Comparison of ENCODE assay signal across 27 mouse cellular contexts in genomic region chr16:94549813-94550212, GRCm38 (mm10). TPM values are rescaled to one million over a fixed set of nuclear protein-coding genes. Genes with fewer than 3 reads are reported as not detected.
A peak's percentile ranks its signal among the peaks of the same experiment; 100 is the strongest.
DNase-seq lines count a peak whose midpoint lies in the region; ATAC-seq and TF ChIP-seq lines count a peak whose summit lies in the region.
"Had no signal": no experiment of that assay in that cellular context is flagged by ENCODE, and none has a peak within 500 bp of the region (broad histone marks: within the 10 kb centered on the region; RNA-seq: fewer than 3 reads in every experiment).

No protein-coding gene starts in this region.

- no peak overlapping the region for H3K4me2 ChIP-seq in liver, postnatal 0 days (ENCODE audit: low read depth, low read length)
- H3K4me2 ChIP-seq: embryonic facial prominence, embryonic 13.5 days; embryonic facial prominence, embryonic 15.5 days; forebrain, embryonic 12.5 days had no signal

- TF ChIP-seq CTCF in ES-Bruce4 (IDR thresholded peaks at IDR 0.05; ENCODE audit: low read depth, low read length) = no peak
- TF ChIP-seq CTCF in liver, postnatal 0 days (IDR thresholded peaks at IDR 0.05; ENCODE audit: low read depth) = no peak

- no peak for TF ChIP-seq POLR2A in ES-Bruce4 (IDR thresholded peaks at IDR 0.05; ENCODE audit: insufficient read depth, low read length)

- H3K36me3 ChIP-seq in ES-Bruce4 (ENCODE audit: control insufficient read depth, insufficient read depth, low read length, poor library complexity, severe bottlenecking) = no peaks in the 10 kb centered on the region
- peaks cover 16% of the 10 kb centered on the region for H3K36me3 ChIP-seq in megakaryocyte, embryonic 14.5 days (replicated peaks; ENCODE audit: low read length)
- no peaks in the 10 kb centered on the region for H3K36me3 ChIP-seq in liver, postnatal 0 days (replicated peaks; ENCODE audit: insufficient read depth, low read length)
- H3K36me3 ChIP-seq: embryonic facial prominence, embryonic 13.5 days; embryonic facial prominence, embryonic 15.5 days; forebrain, embryonic 10.5 days; forebrain, embryonic 12.5 days; G1E had no signal

- 56% methylated on average over 10 of the region's 10 CpGs for WGBS in liver, postnatal 0 days (ENCODE audit: insufficient replicate concordance)

- no peaks in the 10 kb centered on the region for H3K27me3 ChIP-seq in ES-Bruce4 (ENCODE audit: control insufficient read depth, insufficient read depth, low read length, poor library complexity, severe bottlenecking)
- no peaks in the 10 kb centered on the region for H3K27me3 ChIP-seq in megakaryocyte, embryonic 14.5 days (replicated peaks)
- no peaks in the 10 kb centered on the region for H3K27me3 ChIP-seq in liver, postnatal 0 days (ENCODE audit: insufficient read depth, low read length)
- H3K27me3 ChIP-seq: embryonic facial prominence, embryonic 13.5 days; embryonic facial prominence, embryonic 15.5 days; forebrain, embryonic 12.5 days; Patski had no signal

- H3K4me3 ChIP-seq in ES-Bruce4 (ENCODE audit: low read depth, low read length) = no peak overlapping the region
- H3K4me3 ChIP-seq in megakaryocyte, embryonic 14.5 days (replicated peaks) = peak overlapping the region; percentile 23
- H3K4me3 ChIP-seq in liver, postnatal 0 days (ENCODE audit: low read depth, low read length) = no peak overlapping the region
- H3K4me3 ChIP-seq: embryonic facial prominence, embryonic 13.5 days; embryonic facial prominence, embryonic 15.5 days; erythroblast, embryonic 14.5 days; forebrain, embryonic 10.5 days; forebrain, embryonic 12.5 days had no signal

- peak overlapping the region; percentile 24 for H3K9ac ChIP-seq in ES-Bruce4 (ENCODE audit: low read depth, poor library complexity, severe bottlenecking)
- H3K9ac ChIP-seq in liver, postnatal 0 days (replicated peaks) = no peak overlapping the region
- H3K9ac ChIP-seq: embryonic facial prominence, embryonic 13.5 days; embryonic facial prominence, embryonic 15.5 days; forebrain, embryonic 12.5 days had no signal

- no peaks in the 10 kb centered on the region for H3K4me1 ChIP-seq in ES-Bruce4 (ENCODE audit: control insufficient read depth, insufficient read depth, low read length)
- H3K4me1 ChIP-seq in megakaryocyte, embryonic 14.5 days = peaks cover 47% of the 10 kb centered on the region
- H3K4me1 ChIP-seq in liver, postnatal 0 days (ENCODE audit: insufficient read depth) = peaks cover 5% of the 10 kb centered on the region; the same call in 1 of the 2 replicates
- H3K4me1 ChIP-seq: embryonic facial prominence, embryonic 13.5 days; embryonic facial prominence, embryonic 15.5 days; forebrain, embryonic 12.5 days had no signal

- peak; percentile 88 for ATAC-seq in granulocyte monocyte progenitor cell, adult 5-6 weeks (replicated peaks; ENCODE audit: poor library complexity, severe bottlenecking)
- 0 out of 2 replicates have a peak, but pooled peaks have one; percentile 25 for ATAC-seq in monocyte, adult 5-6 weeks (replicated peaks; ENCODE audit: insufficient number of reproducible peaks, low FRiP score, low TSS enrichment, poor library complexity, severe bottlenecking)
- no peak for ATAC-seq in megakaryocyte-erythroid progenitor cell, adult 5-6 weeks (replicated peaks; ENCODE audit: low FRiP score, low TSS enrichment, poor library complexity, severe bottlenecking)
- no peak for ATAC-seq in liver, postnatal 0 days
- ATAC-seq: activated CD4-positive, CD25-positive, alpha-beta regulatory T cell, adult 4 months; forebrain, embryonic 14.5 days; forebrain, embryonic 16.5 days; Patski had no signal

- 0 out of 2 replicates have a peak, but pooled peaks cover 4% of the 10 kb centered on the region for H3K9me3 ChIP-seq in ES-Bruce4 (replicated peaks; ENCODE audit: control insufficient read depth, insufficient read depth, low read length, poor library complexity, severe bottlenecking)
- peaks cover 11% of the 10 kb centered on the region for H3K9me3 ChIP-seq in megakaryocyte, embryonic 14.5 days
- H3K9me3 ChIP-seq in liver, postnatal 0 days (ENCODE audit: low read length) = no peaks in the 10 kb centered on the region; the same call in 1 of the 2 replicates
- H3K9me3 ChIP-seq: embryonic facial prominence, embryonic 15.5 days had no signal

- TF ChIP-seq EP300 in ES-Bruce4 (IDR thresholded peaks at IDR 0.05; ENCODE audit: insufficient read depth, low read depth, low read length) = no peak
- no peak for TF ChIP-seq EP300 in liver, postnatal 0 days (IDR thresholded peaks at IDR 0.05; ENCODE audit: low read depth)

- DNase-seq in gastrocnemius, postnatal 25 days = no peak
- no peak for DNase-seq in retina, embryonic 14.5 days (ENCODE audit: low spot score)
- no peak for DNase-seq in liver, postnatal 0 days
- DNase-seq: adrenal gland, adult 8-10 months; adrenal gland, postnatal 14 days; adrenal gland, postnatal 36 days; cerebellum, adult 11-12 months; cerebellum, adult 8-10 months; cerebellum, adult 9-11 months; cerebellum, postnatal 14 days; cerebellum, postnatal 36 days; embryo, embryonic 11 days had no signal

- H3K27ac ChIP-seq in ES-Bruce4 (ENCODE audit: insufficient read depth, low read length) = no peak overlapping the region
- H3K27ac ChIP-seq in liver, postnatal 0 days (ENCODE audit: low read depth) = no peak overlapping the region
- H3K27ac ChIP-seq: embryonic facial prominence, embryonic 13.5 days; embryonic facial prominence, embryonic 15.5 days; forebrain, embryonic 10.5 days; forebrain, embryonic 12.5 days had no signal

RNA-seq across cellular contexts. Expression of gene Dyrk1a, which starts 20.0 kb away (rescaled TPM):
- polyA plus RNA-seq in ES-Bruce4 (2011; ENCODE audit: insufficient read depth, insufficient read length, low read depth, missing spikeins) = 52.1 and 56.3 TPM in 2 replicates
- 35.6 and 60.1 TPM in 2 replicates for total RNA-seq in granulocyte monocyte progenitor cell, adult 5-6 weeks (2014; fragmentation: Nextera tagmentation)
- total RNA-seq in granulocyte monocyte progenitor cell, adult 5-6 weeks (2017) = 61.1 and 64.9 TPM in 2 replicates
- polyA plus RNA-seq in megakaryocyte, embryonic 14.5 days (2012; ENCODE audit: insufficient read depth, low replicate concordance) = 5.9 and 6.5 TPM in 2 replicates
- total RNA-seq in monocyte, adult 5-6 weeks (2017) = 87.6 to 107 TPM (median 95.1 TPM) in 3 replicates
- 39.5 and 43.9 TPM in 2 replicates for total RNA-seq in megakaryocyte-erythroid progenitor cell, adult 5-6 weeks (2014; fragmentation: Nextera tagmentation)
- 59.8 and 62.4 TPM in 2 replicates for total RNA-seq in megakaryocyte-erythroid progenitor cell, adult 5-6 weeks (2017)
- total RNA-seq in gastrocnemius, postnatal 25 days (2021) = 10 to 100 TPM; 71.9 to 72.3 TPM
- 3.7 and 3.9 TPM in 2 replicates for polyA plus RNA-seq in liver, postnatal 0 days (2015; fragmentation: Nextera tagmentation; extraction: Ambion mirVana)

RNA-seq across cellular contexts. Expression of gene Vps26c, which starts 23.2 kb away (rescaled TPM):
- 38.9 and 39.5 TPM in 2 replicates for polyA plus RNA-seq in ES-Bruce4 (2011; ENCODE audit: insufficient read depth, insufficient read length, low read depth, missing spikeins)
- 19.9 and 25.3 TPM in 2 replicates for total RNA-seq in granulocyte monocyte progenitor cell, adult 5-6 weeks (2014; fragmentation: Nextera tagmentation)
- 27.4 and 32.7 TPM in 2 replicates for total RNA-seq in granulocyte monocyte progenitor cell, adult 5-6 weeks (2017)
- 2.8 and 3.1 TPM in 2 replicates for polyA plus RNA-seq in megakaryocyte, embryonic 14.5 days (2012; ENCODE audit: insufficient read depth, low replicate concordance)
- 27.9 to 44.3 TPM (median 39.2 TPM) in 3 replicates for total RNA-seq in monocyte, adult 5-6 weeks (2017)
- 23.1 and 29.9 TPM in 2 replicates for total RNA-seq in megakaryocyte-erythroid progenitor cell, adult 5-6 weeks (2014; fragmentation: Nextera tagmentation)
- 15.1 and 35.5 TPM in 2 replicates for total RNA-seq in megakaryocyte-erythroid progenitor cell, adult 5-6 weeks (2017)
- total RNA-seq in gastrocnemius, postnatal 25 days (2021) = 10 to 100 TPM in 1 of 2 experiments, 1 to 10 TPM in 1; 9.4 to 10.3 TPM
- 16.0 and 16.4 TPM in 2 replicates for polyA plus RNA-seq in liver, postnatal 0 days (2015; fragmentation: Nextera tagmentation; extraction: Ambion mirVana)

Comparison
In these comparisons a context has a peak if more than half of its experiments do, and no peak if none do; other contexts are left out.
1. ATAC-seq: peak in granulocyte monocyte progenitor cell, adult 5-6 weeks (single experiment) and monocyte, adult 5-6 weeks (single experiment); none in megakaryocyte-erythroid progenitor cell, adult 5-6 weeks (single experiment) and liver, postnatal 0 days (single experiment).